ENCODE assay signal across 8 mouse cellular contexts in genomic region chr15:41948347-41949093, GRCm38 (mm10).
DNase-seq lines count a peak whose midpoint lies in the region; ATAC-seq and TF ChIP-seq lines count a peak whose summit lies in the region.

No protein-coding gene starts in this region.

- intact Hi-C loops in gastrocnemius, postnatal 36 days (cut with DNase I): no loop called here

- no peaks in the 10 kb centered on the region for H3K9me3 ChIP-seq in ES-Bruce4 (replicated peaks; ENCODE audit: control insufficient read depth, insufficient read depth, low read length, poor library complexity, severe bottlenecking)
- H3K9me3 ChIP-seq in limb, embryonic 10.5 days (replicated peaks): no peaks in the 10 kb centered on the region

- peak; percentile 37 for DNase-seq in gastrocnemius, adult 18-20 months (ENCODE audit: low spot score)
- no peak for DNase-seq in gastrocnemius, postnatal 36 days
- no peak for DNase-seq in limb, embryonic 10.5 days (ENCODE audit: low spot score)
- peak; percentile 41 for DNase-seq in naive thymus-derived CD4-positive, alpha-beta T cell, adult 2 months (ENCODE audit: low read depth)
- no peak for DNase-seq in adrenal gland, postnatal 4 days (ENCODE audit: low spot score in 2 of 2)
- no peak for DNase-seq in heart, adult 9 months (ENCODE audit: low spot score in 2 of 2)

- H3K9ac ChIP-seq in ES-Bruce4 (ENCODE audit: low read depth, poor library complexity, severe bottlenecking): no peak overlapping the region

- H3K27me3 ChIP-seq in ES-Bruce4 (ENCODE audit: control insufficient read depth, insufficient read depth, low read length, poor library complexity, severe bottlenecking): no peaks in the 10 kb centered on the region
- H3K27me3 ChIP-seq in limb, embryonic 10.5 days (ENCODE audit: low read depth, poor library complexity, severe bottlenecking): no peaks in the 10 kb centered on the region

- TF ChIP-seq EP300 in ES-Bruce4 (IDR thresholded peaks at IDR 0.05; ENCODE audit: insufficient read depth, low read depth, low read length): no peak

- peak; percentile 35 for TF ChIP-seq CTCF in ES-Bruce4 (IDR thresholded peaks at IDR 0.05; ENCODE audit: low read depth, low read length)

- H3K36me3 ChIP-seq in ES-Bruce4 (ENCODE audit: control insufficient read depth, insufficient read depth, low read length, poor library complexity, severe bottlenecking): no peaks in the 10 kb centered on the region
- H3K36me3 ChIP-seq in limb, embryonic 10.5 days: no peaks in the 10 kb centered on the region

- no peaks in the 10 kb centered on the region for H3K4me1 ChIP-seq in ES-Bruce4 (ENCODE audit: control insufficient read depth, insufficient read depth, low read length)
- peaks cover 49% of the 10 kb centered on the region for H3K4me1 ChIP-seq in limb, embryonic 10.5 days

- TF ChIP-seq POLR2A in ES-Bruce4 (IDR thresholded peaks at IDR 0.05; ENCODE audit: insufficient read depth, low read length): no peak

- no peak overlapping the region for H3K27ac ChIP-seq in ES-Bruce4 (ENCODE audit: insufficient read depth, low read length)
- 0 out of 2 replicates have a peak overlapping the region, but pooled peaks have one; percentile 73 for H3K27ac ChIP-seq in limb, embryonic 10.5 days

- H3K4me3 ChIP-seq in ES-Bruce4 (ENCODE audit: low read depth, low read length): no peak overlapping the region
- no peak overlapping the region for H3K4me3 ChIP-seq in limb, embryonic 10.5 days

- 39% methylated on average over 4 of the region's 4 CpGs for WGBS in limb, embryonic 10.5 days

- ATAC-seq in erythroblast, adult 5-6 weeks (replicated peaks; ENCODE audit: low FRiP score, poor library complexity, severe bottlenecking): 0 out of 2 replicates have a peak, but pooled peaks have one; percentile 49

Comparison
In these comparisons a context has a peak if more than half of its experiments do, and no peak if none do; other contexts are left out.
1. DNase-seq: peak in gastrocnemius, adult 18-20 months (single experiment) and naive thymus-derived CD4-positive, alpha-beta T cell, adult 2 months (single experiment); none in gastrocnemius, postnatal 36 days (0 of 2), limb, embryonic 10.5 days (single experiment), adrenal gland, postnatal 4 days (0 of 2) and heart, adult 9 months (0 of 2).